Mouse (Mus musculus): Measurements from ENCODE around the gene Mbnl1.

DNA sequence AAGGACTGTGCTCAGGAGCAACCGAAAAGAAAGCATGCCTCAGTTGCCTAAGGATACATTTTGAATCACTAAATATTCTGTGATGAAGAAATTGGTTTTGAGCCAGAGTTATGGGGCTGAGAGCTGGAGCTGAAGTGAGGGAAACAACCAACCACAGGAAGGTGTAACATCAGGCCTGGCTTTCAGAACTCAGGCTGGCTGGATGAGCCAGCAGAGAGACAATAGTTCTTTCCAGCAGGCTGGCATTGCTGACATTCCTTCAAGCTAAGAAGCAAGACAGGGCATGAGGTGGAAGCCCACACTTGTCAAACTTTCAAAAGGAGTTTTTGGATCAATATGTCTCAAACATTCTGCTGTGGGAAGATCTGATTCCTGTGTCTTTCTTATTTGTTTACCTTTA lies 48.5 kb upstream of the Mbnl1 start:
- TF ChIP-seq CTCF (IDR thresholded peaks at IDR 0.05; ENCODE audit: low read depth, low read length) (no peak), POLR2A (IDR thresholded peaks at IDR 0.05; ENCODE audit: borderline replicate concordance, low read depth, low read length) (no peak)

Data from bone marrow macrophage, adult 2 months (primary cell).